Mouse (Mus musculus) embryo, embryonic 10 days (tissue): Measurements from ENCODE around the gene Olfr1251.
"Not testable (repeated sequence)": the region's sequence is repeated elsewhere in the genome, so short reads cannot be mapped to it uniquely, and the experiment has no call there.

Experiments
- DNase-seq: peaks from one replicate; pipeline ENCODE4 v3.0.0-alpha.2; 2015; ENCODE audit warnings: low spot score

Gene Olfr1251

GRCm38 (mm10) chr2:89671836-89672235 lies at the start of gene Olfr1251:
TSS of gene Olfr1251 (minus strand) at chr2:89671936.
- no peak for DNase-seq

- no peak for DNase-seq
Observed at GRCm38 (mm10) chr2:89691980-89692379, 20.2 kb upstream of the Olfr1251 start.

GRCm38 (mm10) chr2:89661367-89661766 lies 10.4 kb downstream of the Olfr1251 start, which contains the start of gene Olfr1250:
TSS of gene Olfr1250 (minus strand) at chr2:89661467.
- DNase-seq, result no peak

GRCm38 (mm10) chr2:89634883-89635282 lies 36.9 kb downstream of the Olfr1251 start, which contains the start of gene Olfr1249:
TSS of gene Olfr1249 (minus strand) at chr2:89634983.
- no peak for DNase-seq

GRCm38 (mm10) chr2:89618145-89618544 lies 53.6 kb downstream of the Olfr1251 start, which contains the start of gene Olfr1248:
TSS of gene Olfr1248 (minus strand) at chr2:89618245.
- DNase-seq, result not testable (repeated sequence)
